Mouse (Mus musculus) forebrain, embryonic 11.5 days (tissue): ENCODE results near the gene Irf1. TPM values are rescaled to one million over a fixed set of nuclear protein-coding genes. Genes with fewer than 3 reads are reported as not detected.

Experiments used
- ATAC-seq: fragments of 200-750 bp; cut with Nextera tagmentation; replicated peaks from 2 replicates; pipeline ENCODE4 v1.8.0; 2017; ENCODE audit warnings: moderate TSS enrichment; ENCODE audit not compliant: low FRiP score
- DNase-seq: peaks from one replicate; pipeline ENCODE4 v3.0.0-alpha.2; 2017; ENCODE audit warnings: low spot score
- H3K27ac ChIP-seq: fragments of 300-500 bp; sonication (generic); 2 replicates; pipeline ENCODE4 v1.5.1; 2014; ENCODE audit warnings: low read depth, low read length
- H3K27me3 ChIP-seq: fragments of 300-500 bp; sonication (generic); 2 replicates; pipeline ENCODE4 v1.6.1; 2014; ENCODE audit warnings: mild to moderate bottlenecking, low read length, mixed read lengths; ENCODE audit not compliant: control insufficient read depth, insufficient read depth
- H3K36me3 ChIP-seq: fragments of 300-500 bp; sonication (generic); 2 replicates; pipeline ENCODE4 v1.6.1; 2014; ENCODE audit warnings: mild to moderate bottlenecking, low read length, moderate library complexity, mixed read lengths; ENCODE audit not compliant: control insufficient read depth, insufficient read depth
- H3K4me1 ChIP-seq: fragments of 300-500 bp; sonication (generic); replicated peaks from 2 replicates; pipeline ENCODE4 v1.6.1; 2014; ENCODE audit warnings: low read length, mixed read lengths; ENCODE audit not compliant: control insufficient read depth, insufficient read depth
- H3K4me2 ChIP-seq: fragments of 300-500 bp; sonication (generic); 2 replicates; pipeline ENCODE4 v1.6.1; 2014; ENCODE audit warnings: low read depth, mild to moderate bottlenecking, low read length, moderate library complexity, mixed read lengths; ENCODE audit not compliant: severe bottlenecking
- H3K4me3 ChIP-seq: fragments of 300-500 bp; sonication (generic); 2 replicates; pipeline ENCODE4 v1.5.1; 2014; ENCODE audit warnings: low read depth, low read length
- H3K9ac ChIP-seq: fragments of 300-500 bp; sonication (generic); 2 replicates; pipeline ENCODE4 v1.6.1; 2014; ENCODE audit warnings: low read length
- H3K9me3 ChIP-seq: fragments of 300-500 bp; sonication (generic); 2 replicates; pipeline ENCODE4 v1.6.1; 2016; ENCODE audit warnings: low read length, mixed read lengths; ENCODE audit not compliant: control insufficient read depth
- WGBS: fragments of 180-500 bp; shearing (Covaris S2); extraction: QIAGEN DNeasy Blood & Tissue Kit; methylation state at CpG from one replicate; pipeline ENCODE4 v1.1.7; 2014; 5-methylcytosine and 5-hydroxymethylcytosine counted together
- microRNA-seq: library from miRNA; unstranded; fragments of <30 nt; microRNA quantifications from one replicate; pipeline ENCODE4, GENCODE M21; 2016; ENCODE audit not compliant: insufficient number of aligned reads
- polyA plus RNA-seq: library from polyadenylated mRNA; unstranded; fragments of >200 nt; fragmentation: Nextera tagmentation; extraction: Ambion mirVana; gene quantifications from 2 replicates; pipeline ENCODE4 v1.2.1, GENCODE M21; 2014

Irf1 gene
- polyA plus RNA-seq, 1 experiment from 2014 or later = 4.0 TPM

- no peak for ATAC-seq
- no peak overlapping the region for H3K4me3 ChIP-seq
These were observed 55.6 kb downstream of the Irf1 start for GRCm38 (mm10) chr11:53825409-53825808.

More at GRCm38 (mm10) chr11:53825409-53825808, 55.6 kb downstream of the Irf1 start:
- H3K4me1 ChIP-seq = no peaks in the 10 kb centered on the region
- WGBS = 92% methylated on average over 4 of the region's 4 CpGs
- DNase-seq = no peak
- no peaks in the 10 kb centered on the region for H3K27me3 ChIP-seq
- H3K4me2 ChIP-seq = no peak overlapping the region
- H3K27ac ChIP-seq = no peak overlapping the region
- H3K9me3 ChIP-seq = no peaks in the 10 kb centered on the region
- H3K9ac ChIP-seq = no peak overlapping the region
- no peaks in the 10 kb centered on the region for H3K36me3 ChIP-seq

Small RNA genes within 50 kb of the gene (microRNA-seq; reads per million reads assigned to microRNA genes)
- gene Mir7671 = not detected

Other genes with a start within 250 kb of the Irf1 start
- gene Kif3a, start 202.6 kb upstream of the Irf1 start, polyA plus RNA-seq = 78.6 and 85.6 TPM in 2 replicates
- gene Il4, start 151.3 kb upstream of the Irf1 start, polyA plus RNA-seq = 1.9 and 2.4 TPM in 2 replicates
- not detected in 2 replicates for gene Il13, start 135.3 kb upstream of the Irf1 start, polyA plus RNA-seq
- gene Rad50, start 62.7 kb upstream of the Irf1 start, polyA plus RNA-seq = 24.3 and 27.6 TPM in 2 replicates
- not detected in 2 replicates for gene Il5, start 49.2 kb upstream of the Irf1 start, polyA plus RNA-seq
- not detected in 2 replicates for gene Gm17334, start 3.2 kb downstream of the Irf1 start, polyA plus RNA-seq
- not detected in 2 replicates for gene Gm12216, start 89.2 kb downstream of the Irf1 start, polyA plus RNA-seq
- gene Slc22a5, start 121.6 kb downstream of the Irf1 start, polyA plus RNA-seq = 7.1 TPM in 2 replicates
- 2.3 and 3.5 TPM in 2 replicates for gene Slc22a21, start 210.3 kb downstream of the Irf1 start, polyA plus RNA-seq